Mouse (Mus musculus) forebrain, embryonic 11.5 days (tissue): Measurements from ENCODE around the gene Bzw1. TPM values are rescaled to one million over a fixed set of nuclear protein-coding genes. Genes with fewer than 3 reads are reported as not detected.

Source experiments
- polyA plus RNA-seq: library from polyadenylated mRNA; unstranded; fragments of >200 nt; fragmentation: Nextera tagmentation; extraction: Ambion mirVana; gene quantifications from 2 replicates; pipeline ENCODE4 v1.2.1, GENCODE M21; 2014

Bzw1 gene
- polyA plus RNA-seq, 1 experiment from 2014 or later, result 551 TPM

Other genes with a start within 250 kb of the Bzw1 start
- gene Aox4, start 182.5 kb upstream of the Bzw1 start, polyA plus RNA-seq, result 0.07 TPM in 1 of 2 replicates, not detected in the other
- gene Aox2, start 114.6 kb upstream of the Bzw1 start, polyA plus RNA-seq, result 0.05 TPM in 1 of 2 replicates, not detected in the other
- 150 and 158 TPM in 2 replicates for gene Clk1, start 31.2 kb downstream of the Bzw1 start, polyA plus RNA-seq
- 64.6 and 66.6 TPM in 2 replicates for gene Nif3l1, start 52.3 kb downstream of the Bzw1 start, polyA plus RNA-seq
- 53.8 and 53.9 TPM in 2 replicates for gene Ppil3, start 52.6 kb downstream of the Bzw1 start, polyA plus RNA-seq
- gene Orc2, start 112.2 kb downstream of the Bzw1 start, polyA plus RNA-seq, result 46.7 and 54.0 TPM in 2 replicates
- gene Fam126b, start 193.4 kb downstream of the Bzw1 start, polyA plus RNA-seq, result 8.0 and 8.5 TPM in 2 replicates
- 142 and 146 TPM in 2 replicates for gene Ndufb3, start 193.5 kb downstream of the Bzw1 start, polyA plus RNA-seq